In the genomic region with DNA sequence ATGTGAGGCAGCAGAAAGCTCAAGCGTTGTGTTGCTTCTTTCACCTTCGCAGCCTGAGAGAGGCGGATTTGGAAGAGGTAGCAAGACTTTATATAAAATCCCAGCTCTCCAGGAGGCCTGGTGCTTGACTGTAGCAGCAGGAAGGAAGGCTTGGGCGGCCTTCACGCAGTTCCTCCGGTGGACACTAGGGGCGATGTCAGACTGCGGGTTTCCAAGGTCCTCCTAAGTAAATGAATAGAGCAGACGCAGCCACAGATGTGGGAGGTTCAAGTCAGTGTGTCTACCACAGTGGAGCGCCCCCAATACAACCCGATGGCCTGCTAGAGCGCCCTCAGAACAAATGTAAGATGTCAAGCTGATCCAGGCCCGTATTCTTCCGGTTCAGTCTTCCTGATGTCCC, we compare ENCODE assay signal across 8 mouse cellular contexts.
DNase-seq lines count a peak whose midpoint lies in the region; ATAC-seq and TF ChIP-seq lines count a peak whose summit lies in the region.

No protein-coding gene starts in this region.

- TF ChIP-seq POLR2A in kidney, adult 2 months (IDR thresholded peaks at IDR 0.05; ENCODE audit: low read depth, low read length): no peak

- DNase-seq in kidney, adult 2 months: peak; percentile 69
- peak; percentile 54 for DNase-seq in cerebellum, adult 11 months
- DNase-seq in frontal cortex, adult 2 months (ENCODE audit: extremely low spot score in 1 of 2, low spot score in 1 of 2): peak; percentile 52 to 91
- peak; percentile 67 for DNase-seq in left cerebral cortex, postnatal 4 days
- DNase-seq in neural tube, embryonic 11.5 days (ENCODE audit: low spot score): peak; percentile 78
- DNase-seq in testis, postnatal 10 days (ENCODE audit: low spot score): peak; percentile 85

- no peaks in the 10 kb centered on the region for H3K36me3 ChIP-seq in kidney, adult 2 months (ENCODE audit: control insufficient read depth, insufficient read depth, low read length)
- H3K36me3 ChIP-seq in kidney, embryonic 16.5 days (ENCODE audit: insufficient read depth, low read length): no peaks in the 10 kb centered on the region
- no peaks in the 10 kb centered on the region for H3K36me3 ChIP-seq in intestine, embryonic 16.5 days (ENCODE audit: control insufficient read depth, insufficient read depth, low read length)
- H3K36me3 ChIP-seq in neural tube, embryonic 11.5 days (ENCODE audit: control insufficient read depth, insufficient read depth, low read length): no peaks in the 10 kb centered on the region

- no peak for ATAC-seq in kidney, embryonic 16.5 days (ENCODE audit: low FRiP score, low TSS enrichment)
- ATAC-seq in intestine, embryonic 16.5 days: peak; percentile 48; the same call in 1 of the 2 replicates
- peak; percentile 35; the same call in 1 of the 2 replicates for ATAC-seq in neural tube, embryonic 11.5 days (ENCODE audit: insufficient read depth, low FRiP score, low TSS enrichment)

- no peak overlapping the region for H3K9ac ChIP-seq in kidney, embryonic 16.5 days (replicated peaks; ENCODE audit: low read length)
- H3K9ac ChIP-seq in intestine, embryonic 16.5 days (ENCODE audit: low read depth, low read length): no peak overlapping the region
- H3K9ac ChIP-seq in neural tube, embryonic 11.5 days (ENCODE audit: low read length): no peak overlapping the region

- H3K4me2 ChIP-seq in kidney, embryonic 16.5 days (replicated peaks; ENCODE audit: low read depth, low read length): no peak overlapping the region
- no peak overlapping the region for H3K4me2 ChIP-seq in intestine, embryonic 16.5 days (ENCODE audit: low read depth, low read length)
- no peak overlapping the region for H3K4me2 ChIP-seq in neural tube, embryonic 11.5 days (ENCODE audit: low read depth)

- no peaks in the 10 kb centered on the region for H3K27me3 ChIP-seq in kidney, adult 2 months (replicated peaks; ENCODE audit: control insufficient read depth, insufficient read depth, low read length)
- no peaks in the 10 kb centered on the region for H3K27me3 ChIP-seq in kidney, embryonic 16.5 days (ENCODE audit: insufficient read depth, low read length)
- no peaks in the 10 kb centered on the region for H3K27me3 ChIP-seq in intestine, embryonic 16.5 days (replicated peaks; ENCODE audit: control insufficient read depth, insufficient read depth, low read length)
- no peaks in the 10 kb centered on the region for H3K27me3 ChIP-seq in neural tube, embryonic 11.5 days (ENCODE audit: control insufficient read depth, insufficient read depth, low read length)

- 27% methylated on average over 14 of the region's 14 CpGs for WGBS in kidney, adult 2 months
- 27% methylated on average over 14 of the region's 14 CpGs for WGBS in kidney, embryonic 16.5 days
- WGBS in intestine, embryonic 16.5 days: 22% methylated on average over 14 of the region's 14 CpGs
- 22% methylated on average over 14 of the region's 14 CpGs for WGBS in neural tube, embryonic 11.5 days

- H3K4me1 ChIP-seq in kidney, adult 2 months (ENCODE audit: control insufficient read depth, insufficient read depth, low read length): no peaks in the 10 kb centered on the region
- peaks cover 18% of the 10 kb centered on the region for H3K4me1 ChIP-seq in kidney, embryonic 16.5 days (ENCODE audit: insufficient read depth, low read length)
- H3K4me1 ChIP-seq in intestine, embryonic 16.5 days (ENCODE audit: control insufficient read depth, insufficient read depth, low read length): peaks cover 10% of the 10 kb centered on the region
- H3K4me1 ChIP-seq in neural tube, embryonic 11.5 days (ENCODE audit: control insufficient read depth, insufficient read depth, low read length): peaks cover 6% of the 10 kb centered on the region; the same call in 1 of the 2 replicates

- H3K4me3 ChIP-seq in kidney, adult 2 months (ENCODE audit: insufficient read depth, low read depth, low read length): no peak overlapping the region
- H3K4me3 ChIP-seq in kidney, embryonic 16.5 days (ENCODE audit: low read length): no peak overlapping the region
- H3K4me3 ChIP-seq in intestine, embryonic 16.5 days (ENCODE audit: low read length): no peak overlapping the region
- no peak overlapping the region for H3K4me3 ChIP-seq in neural tube, embryonic 11.5 days (ENCODE audit: low read depth, low read length)

- peak; percentile 77 for TF ChIP-seq CTCF in kidney, adult 2 months (conservative IDR thresholded peaks at IDR 0.05; ENCODE audit: insufficient read depth, insufficient read length, low read depth, low read length)

- intact Hi-C loops in left cerebral cortex, postnatal 4 days (cut with DNase I): loop anchor here (10.0 kb wide), 2 partner anchors 295 to 485 kb away; no protein-coding TSS in a partner anchor

- H3K9me3 ChIP-seq in kidney, embryonic 16.5 days (ENCODE audit: low read length): no peaks in the 10 kb centered on the region
- H3K9me3 ChIP-seq in intestine, embryonic 16.5 days (ENCODE audit: control insufficient read depth, low read length): no peaks in the 10 kb centered on the region
- no peaks in the 10 kb centered on the region for H3K9me3 ChIP-seq in neural tube, embryonic 11.5 days (ENCODE audit: control insufficient read depth, low read length)

- H3K27ac ChIP-seq in kidney, adult 2 months (ENCODE audit: insufficient read depth, low read depth, low read length): no peak overlapping the region
- H3K27ac ChIP-seq in kidney, embryonic 16.5 days (ENCODE audit: low read length): no peak overlapping the region
- no peak overlapping the region for H3K27ac ChIP-seq in intestine, embryonic 16.5 days (ENCODE audit: low read length)
- no peak overlapping the region for H3K27ac ChIP-seq in neural tube, embryonic 11.5 days (ENCODE audit: low read depth, low read length)
